Mouse (Mus musculus): Measurements from ENCODE around the gene Rnf220.

The Rnf220 gene

GRCm38 (mm10) chr4:117223001-117223400, 273.9 kb downstream of the Rnf220 start:
- no peak for DNase-seq (ENCODE audit: low spot score)

- no peak for DNase-seq (ENCODE audit: low spot score)
Observed at GRCm38 (mm10) chr4:117221836-117222235, 275.0 kb downstream of the Rnf220 start.

All from left cerebral cortex, adult 11 months (tissue).